Mouse (Mus musculus) urinary bladder, postnatal 25 days (tissue): ENCODE measurements around the gene Prmt1.

Experiments used
- DNase-seq: peaks from one replicate; pipeline ENCODE4 v3.0.0; 2022; ENCODE audit warnings: low spot score

The Prmt1 gene

GRCm38 (mm10) chr7:45012824-45013223 lies 26.5 kb upstream of the Prmt1 start:
- no peak for DNase-seq

- DNase-seq: no peak
Observed at GRCm38 (mm10) chr7:45012011-45012410, 25.6 kb upstream of the Prmt1 start.

- DNase-seq: no peak
Observed at GRCm38 (mm10) chr7:45008411-45008810, 22.0 kb upstream of the Prmt1 start.

- DNase-seq: no peak
Observed at GRCm38 (mm10) chr7:45007846-45008245, 21.5 kb upstream of the Prmt1 start.

GRCm38 (mm10) chr7:45007141-45007540 lies 20.8 kb upstream of the Prmt1 start:
- DNase-seq: no peak

GRCm38 (mm10) chr7:45006503-45006902 lies 20.1 kb upstream of the Prmt1 start:
- no peak for DNase-seq

GRCm38 (mm10) chr7:45005321-45005992 lies 19.1 kb upstream of the Prmt1 start:
- DNase-seq: no peak

- DNase-seq: no peak
Observed at GRCm38 (mm10) chr7:45004546-45004945, 18.2 kb upstream of the Prmt1 start.

GRCm38 (mm10) chr7:45002440-45002839 lies 16.1 kb upstream of the Prmt1 start:
- no peak for DNase-seq

GRCm38 (mm10) chr7:45000539-45001114 lies 14.3 kb upstream of the Prmt1 start:
- DNase-seq: no peak

GRCm38 (mm10) chr7:44999753-45000152 lies 13.4 kb upstream of the Prmt1 start:
- no peak for DNase-seq

- peak; percentile 44 for DNase-seq
Observed at GRCm38 (mm10) chr7:44998501-44998955, 12.2 kb upstream of the Prmt1 start, which contains the start of gene Bcl2l12. Gene Bcl2l12, minus strand, starts transcription at chr7:44998712.

- DNase-seq: no peak
Observed at GRCm38 (mm10) chr7:44997940-44998428, 11.6 kb upstream of the Prmt1 start.

GRCm38 (mm10) chr7:44997231-44997939 lies 11.0 kb upstream of the Prmt1 start, which contains the start of gene Irf3:
Gene Irf3, plus strand, starts transcription at chr7:44997648.
- DNase-seq: peak; percentile 96

GRCm38 (mm10) chr7:44996672-44997071 lies 10.3 kb upstream of the Prmt1 start:
- DNase-seq: no peak

GRCm38 (mm10) chr7:44986879-44987718 lies 731 bp upstream of the Prmt1 start:
- no peak for DNase-seq

GRCm38 (mm10) chr7:44985595-44986191 lies 675 bp downstream of the Prmt1 start:
- DNase-seq: peak; percentile 63

GRCm38 (mm10) chr7:44984833-44985164 lies 1.6 kb downstream of the Prmt1 start:
- DNase-seq: no peak

- no peak for DNase-seq
Observed at GRCm38 (mm10) chr7:44983944-44984832, 2.2 kb downstream of the Prmt1 start.

- peak; percentile 89 for DNase-seq
Observed at GRCm38 (mm10) chr7:44983085-44983484, 3.3 kb downstream of the Prmt1 start.

- DNase-seq: no peak
Observed at GRCm38 (mm10) chr7:44981539-44981938, 4.8 kb downstream of the Prmt1 start.
